ENCODE assay signal across 8 mouse cellular contexts in the genomic region with DNA sequence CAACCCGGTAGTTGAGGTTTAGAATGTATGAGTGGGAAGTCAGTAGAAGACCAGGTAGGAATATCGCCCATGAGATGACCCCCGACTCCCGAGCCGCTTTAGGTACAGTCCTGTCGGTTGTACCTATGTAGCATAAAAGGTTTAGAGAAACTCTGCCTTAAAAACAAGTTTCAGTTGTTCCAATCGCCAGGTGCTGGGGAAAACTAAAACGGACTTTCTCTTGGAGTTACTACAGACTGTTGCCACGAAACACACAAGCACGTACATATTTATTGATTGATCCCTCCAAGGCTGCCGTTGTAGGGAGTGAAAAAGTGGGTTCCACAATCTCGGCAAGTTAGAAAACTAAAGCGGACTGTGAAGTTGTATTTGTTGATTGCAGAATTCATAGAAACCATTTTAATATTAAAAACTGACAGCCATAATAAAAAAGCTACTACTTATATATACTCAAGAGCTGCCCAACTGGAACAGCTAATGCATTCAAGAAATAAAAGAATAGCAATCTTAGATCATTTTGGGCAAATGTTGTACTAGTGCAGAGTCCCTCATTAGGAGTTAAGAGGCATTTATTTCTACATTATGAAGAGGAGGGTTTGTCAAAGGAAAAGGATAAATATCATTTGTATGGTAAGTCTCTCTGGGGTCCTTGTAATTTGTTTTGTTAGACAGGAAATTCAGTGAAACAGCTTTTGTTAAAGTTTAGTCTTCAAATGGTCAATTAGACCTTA. TPM values are rescaled to one million over a fixed set of nuclear protein-coding genes. Genes with fewer than 3 reads are reported as not detected.
DNase-seq lines count a peak whose midpoint lies in the region; ATAC-seq lines count a peak whose summit lies in the region.

No protein-coding gene starts in this region.

- H3K27ac ChIP-seq in kidney, embryonic 14.5 days (ENCODE audit: low read depth, low read length): peak overlapping the region; percentile 97
- peak overlapping the region; percentile 99 for H3K27ac ChIP-seq in hindbrain, embryonic 10.5 days
- peak overlapping the region; percentile 95 for H3K27ac ChIP-seq in midbrain, embryonic 13.5 days

- ATAC-seq in kidney, embryonic 14.5 days (ENCODE audit: low FRiP score, low TSS enrichment): no peak
- no peak for ATAC-seq in midbrain, embryonic 13.5 days
- ATAC-seq in megakaryocyte progenitor cell, adult 5-6 weeks (replicated peaks; ENCODE audit: poor library complexity): no peak

- H3K4me2 ChIP-seq in kidney, embryonic 14.5 days (replicated peaks; ENCODE audit: low read depth, low read length): peak overlapping the region; percentile 69
- H3K4me2 ChIP-seq in midbrain, embryonic 13.5 days (replicated peaks): peak overlapping the region; percentile 83

- H3K4me1 ChIP-seq in kidney, embryonic 14.5 days (ENCODE audit: control insufficient read depth, insufficient read depth, low read length): peaks cover 5% of the 10 kb centered on the region; the same call in 1 of the 2 replicates
- peaks cover 24% of the 10 kb centered on the region for H3K4me1 ChIP-seq in hindbrain, embryonic 10.5 days (replicated peaks)
- peaks cover 29% of the 10 kb centered on the region for H3K4me1 ChIP-seq in midbrain, embryonic 13.5 days (replicated peaks)

- peak overlapping the region; percentile 96 for H3K4me3 ChIP-seq in kidney, embryonic 14.5 days (ENCODE audit: low read length)
- H3K4me3 ChIP-seq in hindbrain, embryonic 10.5 days: peak overlapping the region; percentile 94
- H3K4me3 ChIP-seq in midbrain, embryonic 13.5 days (replicated peaks): peak overlapping the region; percentile 81

- no peaks in the 10 kb centered on the region for H3K9me3 ChIP-seq in kidney, embryonic 14.5 days (ENCODE audit: control insufficient read depth, low read length)
- no peaks in the 10 kb centered on the region for H3K9me3 ChIP-seq in hindbrain, embryonic 10.5 days
- H3K9me3 ChIP-seq in midbrain, embryonic 13.5 days: no peaks in the 10 kb centered on the region

- H3K27me3 ChIP-seq in kidney, embryonic 14.5 days (ENCODE audit: control insufficient read depth, insufficient read depth, low read length): no peaks in the 10 kb centered on the region
- H3K27me3 ChIP-seq in hindbrain, embryonic 10.5 days (ENCODE audit: insufficient read depth, poor library complexity, severe bottlenecking): no peaks in the 10 kb centered on the region
- H3K27me3 ChIP-seq in midbrain, embryonic 13.5 days: no peaks in the 10 kb centered on the region

- DNase-seq in kidney, postnatal 14 days: no peak
- DNase-seq in adipocyte (ENCODE audit: low spot score): peak; percentile 26
- no peak for DNase-seq in hindbrain, embryonic 10.5 days (ENCODE audit: low spot score)
- DNase-seq in adrenal gland, postnatal 4 days (ENCODE audit: low spot score in 2 of 2): no peak
- no peak for DNase-seq in gastrocnemius, postnatal 10 days

- no peaks in the 10 kb centered on the region; the same call in 1 of the 2 replicates for H3K36me3 ChIP-seq in kidney, embryonic 14.5 days (ENCODE audit: control insufficient read depth, insufficient read depth, low read length)
- H3K36me3 ChIP-seq in hindbrain, embryonic 10.5 days: peaks cover 6% of the 10 kb centered on the region
- no peaks in the 10 kb centered on the region for H3K36me3 ChIP-seq in midbrain, embryonic 13.5 days

- peak overlapping the region; percentile 99 for H3K9ac ChIP-seq in kidney, embryonic 14.5 days (ENCODE audit: low read depth, low read length)
- H3K9ac ChIP-seq in midbrain, embryonic 13.5 days (replicated peaks): peak overlapping the region; percentile 95

- WGBS in kidney, embryonic 14.5 days: 4% methylated on average over 13 of the region's 13 CpGs
- 11% methylated on average over 13 of the region's 13 CpGs for WGBS in hindbrain, embryonic 10.5 days
- WGBS in midbrain, embryonic 13.5 days: 6% methylated on average over 13 of the region's 13 CpGs

RNA-seq across cellular contexts. Expression of gene Ppp4r3b, which starts 1.2 kb away (rescaled TPM):
- polyA plus RNA-seq in kidney, embryonic 14.5 days (2014; fragmentation: Nextera tagmentation; extraction: Ambion mirVana): 52.5 and 80.3 TPM in 2 replicates
- polyA plus RNA-seq in hindbrain, embryonic 10.5 days (2016; fragmentation: Nextera tagmentation; extraction: Ambion mirVana): 80.2 and 92.8 TPM in 2 replicates
- 91.4 and 103 TPM in 2 replicates for polyA plus RNA-seq in midbrain, embryonic 13.5 days (2015; fragmentation: Nextera tagmentation; extraction: Ambion mirVana)
- 103 and 108 TPM in 2 replicates for total RNA-seq in megakaryocyte progenitor cell, adult 5-6 weeks (2015)
- total RNA-seq in megakaryocyte progenitor cell, adult 5-6 weeks (2017): 116 and 149 TPM in 2 replicates
- 10 to 100 TPM; 93.5 to 94.3 TPM for total RNA-seq in adrenal gland, postnatal 4 days (2021)
- total RNA-seq in gastrocnemius, postnatal 10 days (2021): 10 to 100 TPM; 32.3 to 33.1 TPM

RNA-seq across cellular contexts. Expression of gene Pnpt1, which starts 43.3 kb away (rescaled TPM):
- 47.2 and 55.1 TPM in 2 replicates for polyA plus RNA-seq in kidney, embryonic 14.5 days (2014; fragmentation: Nextera tagmentation; extraction: Ambion mirVana)
- polyA plus RNA-seq in hindbrain, embryonic 10.5 days (2016; fragmentation: Nextera tagmentation; extraction: Ambion mirVana): 27.5 and 39.0 TPM in 2 replicates
- 26.6 and 30.8 TPM in 2 replicates for polyA plus RNA-seq in midbrain, embryonic 13.5 days (2015; fragmentation: Nextera tagmentation; extraction: Ambion mirVana)
- total RNA-seq in megakaryocyte progenitor cell, adult 5-6 weeks (2015): 69.5 and 69.8 TPM in 2 replicates
- 51.1 and 66.2 TPM in 2 replicates for total RNA-seq in megakaryocyte progenitor cell, adult 5-6 weeks (2017)
- total RNA-seq in adrenal gland, postnatal 4 days (2021): 10 to 100 TPM; 45.8 to 46.5 TPM
- 10 to 100 TPM; 17.4 to 17.6 TPM for total RNA-seq in gastrocnemius, postnatal 10 days (2021)
